Mouse (Mus musculus) gastrocnemius, postnatal 36 days (tissue): ENCODE data around the gene Kidins220. TPM values are rescaled to one million over a fixed set of nuclear protein-coding genes. Genes with fewer than 3 reads are reported as not detected.
A peak's percentile ranks its signal among the peaks of the same experiment; 100 is the strongest.

Experiments used
- DNase-seq, 2 experiments: peaks; one replicate each; pipeline ENCODE4 v3.0.0; 2022
- intact Hi-C: fragments of 180-260 bp; cut with DNase I; formaldehyde crosslinking; loops from one replicate; pipeline ENCODE4 v1.15.1; 2025
- total RNA-seq, 2 experiments: library from RNA; stranded (reverse); gene quantifications; 2 replicates each; pipeline ENCODE4 v1.2.3; 2021

Kidins220 gene
- total RNA-seq, 2 experiments from 2014 or later, result 38.3 to 54.1 TPM

DNA sequence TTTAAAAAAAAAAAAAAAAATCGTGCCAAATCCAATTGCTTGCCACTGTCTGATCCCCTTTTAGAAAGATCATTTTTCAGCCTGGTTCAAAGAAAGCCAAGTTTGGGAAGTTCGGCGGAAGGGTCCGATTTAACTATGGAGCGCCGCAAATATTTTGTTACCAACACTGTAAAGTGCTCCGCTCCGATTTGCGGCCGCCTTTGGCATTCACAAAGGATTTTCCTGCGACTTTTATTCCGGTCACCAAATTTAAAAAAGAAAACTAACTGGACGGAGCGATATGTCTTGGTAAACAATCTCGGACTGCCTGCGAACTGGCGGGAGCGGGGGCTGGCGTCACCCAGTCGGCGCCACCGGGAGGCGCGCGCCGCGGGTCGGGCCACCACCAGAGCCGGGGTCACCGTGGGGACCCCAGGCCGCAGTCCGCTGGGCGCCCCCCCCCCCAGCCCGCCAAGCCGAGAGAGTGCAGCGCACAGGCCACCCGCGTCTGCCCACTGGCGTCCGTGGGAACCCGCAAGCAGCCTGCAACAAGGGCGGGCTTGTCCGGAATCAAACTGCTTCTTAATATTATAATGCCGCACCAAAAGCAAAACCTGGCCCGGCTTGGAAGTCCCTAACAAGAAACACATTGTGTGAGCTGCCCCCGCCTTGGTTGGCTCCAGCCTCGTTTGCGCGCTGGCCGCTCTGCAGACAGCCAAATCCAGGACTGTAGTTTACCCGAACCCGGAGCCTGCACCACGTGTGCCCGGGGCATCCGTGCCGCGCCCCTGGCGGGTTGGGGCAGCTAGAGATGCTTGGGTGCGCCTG is 125.9 kb downstream of the Kidins220 start:
- intact Hi-C loops, result no loop called here

DNA sequence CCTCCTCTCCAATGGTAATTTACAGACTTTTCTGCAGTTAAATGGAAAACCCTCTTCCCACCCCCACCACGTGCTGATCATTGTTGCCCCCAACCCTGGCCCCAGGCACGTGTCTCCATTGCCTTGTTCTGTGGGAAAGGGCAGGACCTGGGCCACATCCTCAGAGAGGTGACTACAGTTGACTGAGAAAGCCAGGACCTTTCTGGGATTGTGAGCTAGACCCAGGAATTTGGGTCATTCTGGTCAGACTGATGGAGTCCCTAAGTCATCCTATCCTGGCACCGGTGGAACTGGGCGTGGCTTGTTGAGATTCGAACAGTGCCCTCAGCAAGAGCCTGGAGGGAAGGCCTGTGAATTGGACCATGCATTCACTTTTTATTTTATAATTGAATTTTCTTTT is 126.7 kb downstream of the Kidins220 start:
- no peak for DNase-seq
- intact Hi-C loops, result no loop called here

More for the DNA sequence above, 125.9 kb downstream of the Kidins220 start:
- peak; percentile 23 to 47 for DNase-seq

DNA sequence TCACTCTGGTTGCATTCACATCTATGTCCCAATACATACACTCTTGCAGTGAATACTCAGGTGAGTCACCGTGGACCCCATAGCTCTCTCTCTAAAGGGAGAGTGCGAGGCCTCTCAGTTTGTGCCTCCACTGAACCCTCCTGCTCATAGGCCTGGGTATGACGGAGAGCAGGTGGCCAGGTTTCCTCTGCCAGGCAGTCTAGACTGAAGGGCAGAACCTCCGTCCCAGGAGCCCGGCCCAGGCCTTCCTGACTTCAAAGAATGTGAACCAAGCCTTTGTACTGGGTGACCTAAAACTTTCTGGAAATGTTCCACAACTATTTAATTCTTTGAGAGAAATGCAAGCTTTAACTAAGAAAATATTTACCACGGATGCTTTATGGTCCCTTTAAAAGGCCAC is 129.2 kb downstream of the Kidins220 start:
- no peak for DNase-seq
- intact Hi-C loops, result no loop called here

DNA sequence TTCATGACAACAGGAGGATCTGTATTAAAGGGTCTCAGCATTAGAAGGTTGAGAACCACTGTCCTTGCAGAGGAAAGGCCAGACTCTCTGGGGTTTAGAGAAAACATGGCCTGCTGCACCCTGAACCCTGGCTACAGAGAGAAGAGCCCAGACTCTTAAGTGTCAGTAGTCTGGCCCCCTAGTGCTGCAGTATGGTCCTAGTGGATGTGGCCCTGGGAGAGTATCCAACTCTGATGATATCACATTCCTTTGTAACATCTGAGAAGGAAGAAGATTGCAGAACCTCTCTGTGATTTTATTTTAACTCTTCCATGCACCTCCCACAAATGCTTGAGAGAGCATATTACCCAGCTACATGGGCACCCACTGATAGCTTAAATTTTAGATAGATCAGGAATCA is 129.8 kb downstream of the Kidins220 start:
- DNase-seq, result no peak

DNA sequence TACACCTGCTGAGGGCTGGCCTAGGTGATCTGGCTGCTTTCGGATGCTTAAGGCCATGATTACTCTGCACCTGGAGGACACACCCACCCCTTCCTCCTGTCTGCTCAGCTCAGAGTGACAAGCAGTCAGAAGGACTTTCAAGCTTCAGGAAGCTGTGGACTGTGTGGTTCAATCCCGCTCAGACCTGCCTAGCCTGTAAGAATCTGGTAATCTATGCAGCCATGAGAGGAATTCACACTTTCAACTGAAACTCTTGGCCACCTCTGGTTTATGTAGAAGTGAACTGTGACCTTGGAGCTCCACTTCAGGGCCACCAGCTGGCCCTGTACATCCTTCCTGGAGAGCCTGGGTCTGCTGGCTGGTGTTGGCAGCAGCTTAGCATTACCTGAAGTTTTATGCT is 134.1 kb downstream of the Kidins220 start:
- intact Hi-C loops, result no loop called here
- DNase-seq, result no peak

More for the DNA sequence above, 129.8 kb downstream of the Kidins220 start:
- intact Hi-C loops, result no loop called here

DNA sequence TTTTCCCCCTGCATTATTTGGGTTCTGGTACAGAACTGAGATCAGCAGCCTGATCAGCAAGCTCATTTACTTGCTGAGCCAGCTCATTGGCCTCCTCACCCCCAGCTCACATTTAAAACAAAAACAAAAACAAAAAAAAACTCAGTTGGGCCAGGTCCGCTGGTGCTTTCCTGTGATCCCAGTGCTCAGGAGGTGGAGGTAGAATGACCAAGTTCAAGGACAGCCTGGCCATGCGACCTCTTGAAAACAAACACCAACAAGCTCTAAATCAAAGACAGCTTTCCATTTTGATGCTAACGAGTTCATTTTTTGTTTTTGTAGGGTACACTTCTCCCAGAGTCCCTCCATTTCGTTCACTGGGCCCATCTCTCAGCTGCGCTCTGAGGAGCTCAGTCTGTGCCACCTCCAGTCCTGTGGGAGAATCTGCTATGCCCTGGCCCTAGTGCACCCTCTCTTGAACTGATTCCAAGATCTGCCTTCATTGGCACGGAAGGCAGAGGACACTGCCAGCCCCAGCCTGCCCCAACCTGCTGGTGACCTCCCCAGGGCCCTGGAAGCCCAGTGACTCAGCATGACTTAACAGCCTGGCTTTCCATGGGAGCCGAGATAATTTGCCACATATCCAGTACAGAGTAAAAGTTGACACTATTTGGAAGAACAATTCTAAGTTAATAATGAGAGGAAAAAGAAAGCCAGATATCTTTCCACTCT is 135.4 kb downstream of the Kidins220 start:
- DNase-seq, result no peak
- intact Hi-C loops, result no loop called here

DNA sequence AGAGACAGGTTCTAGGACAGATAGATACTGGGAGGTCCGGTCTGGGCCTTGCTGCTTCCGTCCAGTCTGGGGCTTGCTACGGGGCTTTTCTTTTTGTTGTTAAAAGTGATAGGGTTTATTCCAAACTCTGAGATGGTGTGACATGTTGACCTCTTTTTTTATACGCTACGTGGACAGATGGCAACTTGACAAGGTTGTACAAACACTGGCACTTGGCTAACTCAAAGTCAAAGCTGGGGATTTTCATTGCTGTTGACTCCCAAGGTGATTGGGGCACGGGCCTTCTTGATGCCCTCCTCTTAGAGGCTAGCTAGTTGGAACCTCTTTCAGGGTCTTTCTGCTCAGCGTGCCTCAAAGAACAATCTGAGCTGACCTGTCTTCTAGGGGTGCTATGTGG is 136.0 kb downstream of the Kidins220 start:
- DNase-seq, result no peak
- intact Hi-C loops, result no loop called here

Other genes starting within 250 kb of the Kidins220 start
- gene Mboat2, start 144.0 kb upstream of the Kidins220 start, total RNA-seq, result 1 to 10 TPM; 2.3 to 2.4 TPM
- gene Id2, start 122.2 kb downstream of the Kidins220 start, total RNA-seq, result 1 to 10 TPM; 2.6 to 2.9 TPM